Mouse (Mus musculus): ENCODE results near the gene Il13.

DNA sequence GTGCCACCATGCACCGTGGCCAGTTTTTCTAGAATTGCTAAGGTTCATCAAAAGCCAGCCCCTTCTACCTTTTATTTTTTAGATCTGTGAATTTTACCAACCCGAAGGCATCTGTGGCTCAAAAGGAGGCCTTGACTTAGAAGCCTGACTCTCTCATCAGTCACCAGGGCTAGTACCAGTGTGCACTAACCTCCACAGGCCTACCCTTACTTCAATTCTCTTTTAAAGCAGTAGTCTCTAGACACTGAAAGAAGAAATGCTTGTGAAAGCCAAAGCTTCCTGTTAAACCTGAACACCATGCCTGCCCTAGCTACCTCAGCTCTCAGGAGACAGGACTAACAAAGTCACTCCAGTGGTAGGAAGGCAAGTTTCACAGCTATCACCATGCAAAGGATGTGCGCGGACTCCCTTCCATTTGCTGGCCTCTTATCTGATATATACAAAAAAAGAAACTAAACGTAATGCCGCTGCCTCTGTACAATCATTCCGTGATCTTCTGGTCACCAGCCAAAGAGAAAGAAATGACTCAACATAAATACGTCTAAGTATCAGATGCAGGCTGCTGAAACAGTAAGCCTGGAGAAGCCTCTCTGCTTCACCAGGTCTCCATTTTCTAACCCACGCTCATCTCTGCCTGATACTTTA, 22.2 kb upstream of the Il13 start:
- TF ChIP-seq POLR2A (IDR thresholded peaks at IDR 0.05; ENCODE audit: borderline replicate concordance, insufficient read depth, low read length) (no peak), CTCF (IDR thresholded peaks at IDR 0.05; ENCODE audit: borderline replicate concordance, insufficient read depth, low read depth, low read length) (no peak)
